Mouse (Mus musculus): ENCODE measurements around the gene Rftn1. TPM values are rescaled to one million over a fixed set of nuclear protein-coding genes. Genes with fewer than 3 reads are reported as not detected.
"Not testable (repeated sequence)": the region's sequence is repeated elsewhere in the genome, so short reads cannot be mapped to it uniquely, and the experiment has no call there.

The Rftn1 gene
- polyA plus RNA-seq, 1 experiment: 102 TPM

DNA sequence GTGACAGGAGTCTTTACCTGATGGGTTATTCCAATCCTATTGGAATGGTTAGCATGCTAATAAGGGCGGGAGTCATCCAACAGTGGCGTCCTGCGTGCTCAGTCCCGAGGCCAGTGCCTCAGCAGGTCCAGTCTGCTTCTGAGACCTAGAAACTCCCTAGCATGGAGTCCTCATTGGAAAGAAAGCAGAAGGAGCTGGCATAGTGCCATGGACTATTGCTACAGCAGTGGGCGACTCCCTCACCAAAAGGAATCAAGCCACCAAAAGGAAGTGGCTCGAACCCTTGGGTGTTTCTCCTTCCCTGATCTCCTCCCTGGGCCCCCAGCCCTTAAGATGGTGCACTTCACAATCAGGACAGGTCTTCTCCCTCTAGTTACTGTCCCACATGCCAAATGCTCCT, 24.6 kb upstream of the Rftn1 start:
- 81% methylated on average over 6 of the region's 6 CpGs for WGBS
- no peaks in the 10 kb centered on the region for H3K36me3 ChIP-seq (ENCODE audit: control insufficient read depth, insufficient read depth, low read length)
- TF ChIP-seq CTCF (IDR thresholded peaks at IDR 0.05; ENCODE audit: borderline replicate concordance, control insufficient read depth, extremely low read depth, insufficient read depth, low read length, poor library complexity) (no peak), POLR2A (IDR thresholded peaks at IDR 0.05; ENCODE audit: control insufficient read depth, extremely low read depth, insufficient read depth, low read length, poor library complexity) (no peak)
- no peaks in the 10 kb centered on the region for H3K27me3 ChIP-seq (ENCODE audit: control insufficient read depth, insufficient read depth, low read length)
- no peaks in the 10 kb centered on the region for H3K4me1 ChIP-seq (replicated peaks; ENCODE audit: control insufficient read depth, insufficient read depth, low read length)
- DNase-seq: no peak
- no peak overlapping the region for H3K27ac ChIP-seq (ENCODE audit: control insufficient read depth, insufficient read depth, low read length)
- H3K4me3 ChIP-seq (ENCODE audit: control insufficient read depth, insufficient read depth, low read length): no peak overlapping the region

DNA sequence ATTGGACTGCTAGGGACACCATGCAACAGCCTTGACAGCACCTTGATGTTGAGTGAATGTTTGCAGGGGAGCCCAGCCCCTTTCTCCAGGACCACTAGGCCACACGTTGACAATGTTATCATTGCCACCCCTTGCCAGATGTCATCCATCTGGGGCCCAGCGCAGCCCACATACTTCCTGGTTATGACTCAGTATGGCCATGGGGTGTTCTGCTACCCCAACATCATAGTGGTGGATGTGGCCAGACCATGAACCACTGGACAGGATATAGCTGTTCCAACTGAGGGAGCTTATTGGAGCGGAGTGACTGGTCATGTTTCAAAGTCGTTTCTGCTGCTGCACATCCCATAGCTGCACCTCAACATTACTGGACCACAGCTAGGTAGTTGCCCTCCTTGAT, 22.6 kb upstream of the Rftn1 start:
- Histone ChIP-seq H3K4me1 (replicated peaks; ENCODE audit: control insufficient read depth, insufficient read depth, low read length) (no peaks in the 10 kb centered on the region), H3K4me3 (ENCODE audit: control insufficient read depth, insufficient read depth, low read length) (no peak overlapping the region), H3K36me3 (ENCODE audit: control insufficient read depth, insufficient read depth, low read length) (no peaks in the 10 kb centered on the region), H3K27ac (ENCODE audit: control insufficient read depth, insufficient read depth, low read length) (no peak overlapping the region), H3K27me3 (ENCODE audit: control insufficient read depth, insufficient read depth, low read length) (no peaks in the 10 kb centered on the region)
- 64% methylated on average over 4 of the region's 4 CpGs for WGBS
- TF ChIP-seq POLR2A (IDR thresholded peaks at IDR 0.05; ENCODE audit: control insufficient read depth, extremely low read depth, insufficient read depth, low read length, poor library complexity) (no peak), CTCF (IDR thresholded peaks at IDR 0.05; ENCODE audit: borderline replicate concordance, control insufficient read depth, extremely low read depth, insufficient read depth, low read length, poor library complexity) (no peak)
- no peak for DNase-seq

DNA sequence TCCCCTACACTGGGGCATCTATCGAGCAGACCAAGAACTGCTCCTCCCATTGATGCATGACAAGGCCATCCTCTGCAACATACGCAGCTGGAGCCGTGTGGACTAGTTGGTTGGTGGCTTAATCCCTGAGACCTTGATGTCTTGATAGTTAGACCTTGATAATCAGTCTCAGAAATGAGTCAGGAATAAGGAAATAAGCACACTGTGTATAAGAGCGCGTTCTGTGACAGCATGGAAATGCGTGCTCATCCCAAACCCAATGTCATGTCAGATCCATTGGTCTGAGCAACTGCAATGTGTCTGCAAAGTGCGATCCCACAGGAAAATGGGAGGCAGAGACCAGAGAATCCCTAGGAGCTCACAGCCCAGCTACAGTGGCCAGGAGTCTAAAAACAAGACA, 21.3 kb upstream of the Rftn1 start:
- no peak for TF ChIP-seq POLR2A (IDR thresholded peaks at IDR 0.05; ENCODE audit: control insufficient read depth, extremely low read depth, insufficient read depth, low read length, poor library complexity)
- no peak for TF ChIP-seq CTCF (IDR thresholded peaks at IDR 0.05; ENCODE audit: borderline replicate concordance, control insufficient read depth, extremely low read depth, insufficient read depth, low read length, poor library complexity)
- WGBS: 97% methylated on average over 7 of the region's 7 CpGs
- no peak overlapping the region for H3K4me3 ChIP-seq (ENCODE audit: control insufficient read depth, insufficient read depth, low read length)
- DNase-seq: no peak
- no peaks in the 10 kb centered on the region for H3K36me3 ChIP-seq (ENCODE audit: control insufficient read depth, insufficient read depth, low read length)
- no peak overlapping the region for H3K27ac ChIP-seq (ENCODE audit: control insufficient read depth, insufficient read depth, low read length)
- no peaks in the 10 kb centered on the region for H3K27me3 ChIP-seq (ENCODE audit: control insufficient read depth, insufficient read depth, low read length)
- no peaks in the 10 kb centered on the region for H3K4me1 ChIP-seq (replicated peaks; ENCODE audit: control insufficient read depth, insufficient read depth, low read length)

DNA sequence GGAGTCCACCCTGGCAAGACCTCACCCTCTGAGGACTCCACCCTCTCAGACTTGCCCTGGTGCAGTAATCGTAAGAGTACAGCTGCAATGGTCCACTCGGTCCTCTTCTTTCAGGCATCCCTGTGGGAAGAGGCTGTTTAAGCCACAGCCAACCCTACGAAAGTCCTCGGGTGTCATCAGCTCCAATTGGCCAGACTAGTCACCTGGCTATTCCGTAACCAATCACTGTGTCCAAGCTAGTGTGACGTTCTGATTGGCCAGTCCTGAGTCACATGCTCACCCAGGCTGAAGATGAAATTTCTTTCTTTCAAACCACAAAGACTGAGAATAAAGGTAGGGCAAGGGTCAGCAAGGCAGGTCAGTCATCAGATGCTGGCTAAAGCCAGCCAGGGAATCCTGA, 19.4 kb upstream of the Rftn1 start:
- no peak overlapping the region for H3K27ac ChIP-seq (ENCODE audit: control insufficient read depth, insufficient read depth, low read length)
- H3K36me3 ChIP-seq (ENCODE audit: control insufficient read depth, insufficient read depth, low read length): no peaks in the 10 kb centered on the region
- H3K4me3 ChIP-seq (ENCODE audit: control insufficient read depth, insufficient read depth, low read length): no peak overlapping the region
- no peaks in the 10 kb centered on the region for H3K27me3 ChIP-seq (ENCODE audit: control insufficient read depth, insufficient read depth, low read length)
- TF ChIP-seq CTCF (IDR thresholded peaks at IDR 0.05; ENCODE audit: borderline replicate concordance, control insufficient read depth, extremely low read depth, insufficient read depth, low read length, poor library complexity) (no peak), POLR2A (IDR thresholded peaks at IDR 0.05; ENCODE audit: control insufficient read depth, extremely low read depth, insufficient read depth, low read length, poor library complexity) (no peak)
- no peaks in the 10 kb centered on the region for H3K4me1 ChIP-seq (replicated peaks; ENCODE audit: control insufficient read depth, insufficient read depth, low read length)
- 93% methylated on average over 6 of the region's 6 CpGs for WGBS
- no peak for DNase-seq

DNA sequence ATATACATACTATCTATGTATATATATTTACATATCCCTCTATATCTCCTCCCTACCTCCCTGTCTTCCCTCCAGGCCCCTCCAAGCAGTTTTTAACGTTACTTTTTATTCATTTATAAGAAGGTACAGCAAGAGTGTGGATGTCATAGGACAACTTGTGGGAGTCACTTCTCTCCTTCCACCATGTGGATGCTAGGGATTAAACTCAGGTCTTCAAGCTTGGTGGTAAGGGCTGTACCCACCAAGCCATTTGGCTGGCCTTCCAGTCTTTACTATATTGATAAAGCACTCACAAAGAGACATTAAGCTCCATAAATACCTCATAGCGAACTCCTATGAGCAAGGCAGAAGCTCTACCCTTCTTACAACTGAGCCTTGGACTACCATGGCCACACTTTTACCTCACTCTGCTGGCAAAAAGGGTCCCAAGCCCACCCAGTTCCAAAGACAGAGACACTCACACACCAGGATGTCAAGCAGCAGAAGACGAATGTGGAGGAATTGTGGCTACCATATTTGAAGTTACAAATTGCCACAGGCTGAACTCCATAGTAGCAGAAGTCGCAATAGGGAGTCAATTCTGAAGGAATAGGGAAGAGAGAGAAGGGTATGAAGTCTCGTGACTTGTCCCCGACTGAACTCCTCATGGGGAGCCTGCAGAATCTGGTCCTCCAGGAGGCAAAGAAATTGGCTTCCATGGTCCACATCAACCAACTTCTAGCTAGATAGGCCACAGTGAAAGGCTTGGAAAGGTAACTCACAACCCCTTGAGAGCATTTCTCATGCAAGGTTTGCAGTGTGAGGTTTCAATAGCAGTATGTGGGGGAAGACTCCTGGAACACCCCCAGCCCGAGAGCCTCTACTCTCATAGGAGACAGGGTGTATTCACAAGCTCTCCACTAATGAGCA, 17.9 kb upstream of the Rftn1 start:
- no peaks in the 10 kb centered on the region for H3K36me3 ChIP-seq (ENCODE audit: control insufficient read depth, insufficient read depth, low read length)
- H3K27me3 ChIP-seq (ENCODE audit: control insufficient read depth, insufficient read depth, low read length): no peaks in the 10 kb centered on the region
- H3K4me1 ChIP-seq (replicated peaks; ENCODE audit: control insufficient read depth, insufficient read depth, low read length): no peaks in the 10 kb centered on the region
- DNase-seq: no peak
- 93% methylated on average over 7 of the region's 7 CpGs for WGBS
- no peak overlapping the region for H3K27ac ChIP-seq (ENCODE audit: control insufficient read depth, insufficient read depth, low read length)
- TF ChIP-seq CTCF (IDR thresholded peaks at IDR 0.05; ENCODE audit: borderline replicate concordance, control insufficient read depth, extremely low read depth, insufficient read depth, low read length, poor library complexity): no peak
- H3K4me3 ChIP-seq (ENCODE audit: control insufficient read depth, insufficient read depth, low read length): no peak overlapping the region

DNA sequence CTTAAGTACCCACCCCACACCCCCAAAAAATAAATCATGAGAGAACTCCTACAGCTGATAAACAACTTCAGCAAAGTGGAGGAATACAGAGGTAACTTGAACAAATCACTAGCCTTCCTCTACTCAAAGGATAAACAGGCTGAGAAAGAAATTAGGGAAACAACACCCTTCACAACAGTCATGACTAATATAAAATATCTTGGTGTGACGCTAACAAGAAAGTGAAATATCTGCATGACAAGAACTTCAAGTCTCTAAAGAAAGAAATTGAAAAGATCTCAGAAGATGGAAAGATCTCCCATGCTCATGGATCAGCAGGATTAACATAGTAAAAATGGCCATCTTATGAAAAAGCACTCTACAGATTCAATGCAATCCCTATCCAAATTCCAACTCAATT, 15.8 kb upstream of the Rftn1 start:
- H3K27me3 ChIP-seq (ENCODE audit: control insufficient read depth, insufficient read depth, low read length); DNase-seq; H3K27ac ChIP-seq (ENCODE audit: control insufficient read depth, insufficient read depth, low read length); H3K4me3 ChIP-seq (ENCODE audit: control insufficient read depth, insufficient read depth, low read length); H3K36me3 ChIP-seq (ENCODE audit: control insufficient read depth, insufficient read depth, low read length): not testable (repeated sequence)
- H3K4me1 ChIP-seq (replicated peaks; ENCODE audit: control insufficient read depth, insufficient read depth, low read length): peaks cover 15% of the 10 kb centered on the region
- WGBS: 96% methylated on average over 1 of the region's 1 CpGs

DNA sequence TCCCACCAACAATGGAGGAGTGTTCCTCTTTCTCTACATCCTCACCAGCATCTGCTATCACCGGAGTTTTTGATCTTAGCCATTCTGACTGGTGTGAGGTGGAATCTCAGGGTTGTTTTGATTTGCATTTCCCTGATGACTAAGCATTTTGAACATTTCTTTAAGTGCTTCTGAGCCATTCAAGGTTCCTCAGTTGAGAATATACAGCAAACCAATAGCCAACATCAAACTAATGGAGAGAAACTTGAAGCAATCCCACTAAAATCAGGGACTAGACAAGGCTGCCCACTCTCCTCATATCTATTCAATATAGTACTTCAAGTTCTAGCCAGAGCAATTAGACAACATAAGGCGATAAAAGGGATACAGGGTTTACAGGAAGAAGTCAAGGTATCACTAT, 15.4 kb upstream of the Rftn1 start:
- H3K4me3 ChIP-seq (ENCODE audit: control insufficient read depth, insufficient read depth, low read length); DNase-seq; H3K27me3 ChIP-seq (ENCODE audit: control insufficient read depth, insufficient read depth, low read length); H3K36me3 ChIP-seq (ENCODE audit: control insufficient read depth, insufficient read depth, low read length); H3K27ac ChIP-seq (ENCODE audit: control insufficient read depth, insufficient read depth, low read length): not testable (repeated sequence)
- peaks cover 15% of the 10 kb centered on the region for H3K4me1 ChIP-seq (replicated peaks; ENCODE audit: control insufficient read depth, insufficient read depth, low read length)
- WGBS: 77% methylated on average over 2 of the region's 2 CpGs

All from thymus, adult 2 months (tissue).